Mouse (Mus musculus) midbrain, embryonic 16.5 days (tissue): ENCODE results near the gene Zfyve26. TPM values are rescaled to one million over a fixed set of nuclear protein-coding genes. Genes with fewer than 3 reads are reported as not detected.
A peak's percentile ranks its signal among the peaks of the same experiment; 100 is the strongest.

Source experiments
- ATAC-seq: fragments of 200-750 bp; cut with Nextera tagmentation; 2 replicates; pipeline ENCODE4 v1.8.0; 2017; ENCODE audit warnings: moderate TSS enrichment
- H3K27ac ChIP-seq: fragments of 300-500 bp; sonication (generic); 2 replicates; pipeline ENCODE4 v1.5.1; 2014; ENCODE audit warnings: mild to moderate bottlenecking, low read length, mixed read lengths
- H3K27me3 ChIP-seq: fragments of 300-500 bp; sonication (generic); 2 replicates; pipeline ENCODE4 v1.6.1; 2014; ENCODE audit warnings: low read depth, low read length, mixed read lengths; ENCODE audit not compliant: control insufficient read depth, insufficient read depth
- H3K36me3 ChIP-seq: fragments of 300-500 bp; sonication (generic); 2 replicates; pipeline ENCODE4 v1.6.1; 2014; ENCODE audit warnings: mild to moderate bottlenecking, low read length, moderate library complexity, mixed read lengths; ENCODE audit not compliant: control insufficient read depth, insufficient read depth
- H3K4me1 ChIP-seq: fragments of 300-500 bp; sonication (generic); 2 replicates; pipeline ENCODE4 v1.6.1; 2014; ENCODE audit warnings: mild to moderate bottlenecking, low read length, mixed read lengths; ENCODE audit not compliant: control insufficient read depth, insufficient read depth
- H3K4me2 ChIP-seq: fragments of 300-500 bp; sonication (generic); 2 replicates; pipeline ENCODE4 v1.6.1; 2014; ENCODE audit warnings: mild to moderate bottlenecking, low read length, mixed read lengths
- H3K4me3 ChIP-seq: fragments of 300-500 bp; sonication (generic); 2 replicates; pipeline ENCODE4 v1.5.1; 2014; ENCODE audit warnings: low read depth, mild to moderate bottlenecking, low read length, moderate library complexity, mixed read lengths
- H3K9ac ChIP-seq: fragments of 300-500 bp; sonication (generic); 2 replicates; pipeline ENCODE4 v1.6.1; 2014; ENCODE audit warnings: low read depth, low read length, mixed read lengths
- H3K9me3 ChIP-seq: fragments of 300-500 bp; sonication (generic); replicated peaks from 2 replicates; pipeline ENCODE4 v1.6.1; 2014; ENCODE audit warnings: mild to moderate bottlenecking, low read length, mixed read lengths; ENCODE audit not compliant: control insufficient read depth, poor library complexity, severe bottlenecking
- WGBS: fragments of 180-500 bp; shearing (Covaris S2); extraction: QIAGEN DNeasy Blood & Tissue Kit; methylation state at CpG from one replicate; pipeline ENCODE4 v1.1.7; 2014; 5-methylcytosine and 5-hydroxymethylcytosine counted together
- polyA plus RNA-seq: library from polyadenylated mRNA; unstranded; fragments of >200 nt; fragmentation: Nextera tagmentation; extraction: Ambion mirVana; gene quantifications from 2 replicates; pipeline ENCODE4 v1.2.1, GENCODE M21; 2015

The Zfyve26 gene
- polyA plus RNA-seq, 1 experiment from 2014 or later = 7.0 TPM

DNA sequence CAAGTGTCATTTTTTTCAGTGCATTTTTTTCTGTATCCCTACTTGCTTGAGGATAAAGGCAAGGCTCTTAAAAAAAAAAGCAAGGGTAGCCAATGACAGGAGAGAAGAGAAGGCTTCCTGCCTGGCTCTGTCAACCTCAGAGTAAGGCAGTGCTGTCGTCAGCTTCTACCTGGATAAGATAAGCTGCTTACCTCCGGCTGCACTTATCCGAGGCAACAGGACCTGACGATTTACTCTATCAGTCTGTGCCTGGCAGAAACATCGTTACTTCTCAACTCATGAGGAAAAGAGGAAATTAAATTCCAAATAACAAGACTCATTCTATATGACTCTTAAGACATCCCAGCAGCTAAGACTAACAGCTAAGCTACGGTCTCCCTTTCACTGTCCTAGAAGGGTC is 53.2 kb downstream of the Zfyve26 start:
- H3K4me3 ChIP-seq = no peak overlapping the region
- no peak overlapping the region for H3K9ac ChIP-seq
- H3K27me3 ChIP-seq = no peaks in the 10 kb centered on the region
- H3K27ac ChIP-seq = no peak overlapping the region
- 95% methylated on average over 6 of the region's 6 CpGs for WGBS
- no peaks in the 10 kb centered on the region for H3K4me1 ChIP-seq
- no peaks in the 10 kb centered on the region for H3K9me3 ChIP-seq
- H3K36me3 ChIP-seq = peaks cover 56% of the 10 kb centered on the region
- ATAC-seq = no peak
- no peak overlapping the region for H3K4me2 ChIP-seq

DNA sequence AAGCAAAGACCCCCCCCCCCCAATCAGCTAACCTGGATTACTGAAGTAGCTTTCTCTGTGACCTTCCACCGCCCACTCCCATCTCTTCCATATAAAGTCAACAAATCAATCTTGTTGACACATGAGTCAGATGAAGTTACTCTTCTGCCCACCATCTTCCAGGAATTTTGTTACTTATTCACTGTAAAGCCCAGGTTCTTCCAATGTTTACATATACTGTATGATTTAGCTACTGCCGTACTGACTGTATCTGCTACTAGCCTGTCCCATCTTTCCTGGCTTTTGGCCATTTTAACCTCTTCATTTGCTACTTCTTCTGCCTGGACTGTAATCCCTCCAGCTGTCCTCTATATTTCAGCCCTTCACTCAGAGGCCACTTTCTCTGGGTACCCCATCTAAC is 54.1 kb downstream of the Zfyve26 start:
- H3K4me3 ChIP-seq = no peak overlapping the region
- H3K27ac ChIP-seq = no peak overlapping the region
- no peaks in the 10 kb centered on the region for H3K9me3 ChIP-seq
- H3K36me3 ChIP-seq = peaks cover 55% of the 10 kb centered on the region
- no peak overlapping the region for H3K9ac ChIP-seq
- 97% methylated on average over 2 of the region's 2 CpGs for WGBS
- H3K4me2 ChIP-seq = no peak overlapping the region
- no peak for ATAC-seq
- no peaks in the 10 kb centered on the region for H3K4me1 ChIP-seq
- no peaks in the 10 kb centered on the region for H3K27me3 ChIP-seq

GRCm38 (mm10) chr12:79235485-79236080 is 60.5 kb downstream of the Zfyve26 start:
- Histone ChIP-seq H3K36me3 (peaks cover 25% of the 10 kb centered on the region), H3K4me1 (no peaks in the 10 kb centered on the region), H3K27me3 (no peaks in the 10 kb centered on the region), H3K27ac (no peak overlapping the region), H3K4me2 (no peak overlapping the region), H3K4me3 (no peak overlapping the region), H3K9me3 (no peaks in the 10 kb centered on the region), H3K9ac (no peak overlapping the region)
- 79% methylated on average over 11 of the region's 11 CpGs for WGBS
- ATAC-seq = no peak

DNA sequence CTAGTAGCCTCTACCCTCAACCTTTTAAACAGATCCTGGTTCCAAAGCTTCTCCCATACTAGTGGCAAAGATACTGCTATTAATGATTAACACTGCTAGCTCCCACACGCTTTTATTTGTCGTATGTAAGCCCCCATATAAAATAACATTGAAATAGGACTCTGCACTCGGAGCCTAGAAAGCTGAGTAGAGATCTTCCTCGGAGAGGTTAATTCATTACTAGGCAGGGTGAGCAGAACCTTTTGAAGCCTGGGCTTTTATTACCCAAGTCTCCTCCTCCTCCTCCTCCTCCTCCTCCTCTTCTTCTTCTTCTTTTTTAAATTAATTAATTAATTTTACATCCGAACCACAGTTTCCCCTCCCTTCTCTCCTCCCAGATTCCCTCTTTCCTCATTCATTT is 78.6 kb downstream of the Zfyve26 start:
- H3K4me1 ChIP-seq = no peaks in the 10 kb centered on the region
- no peak overlapping the region for H3K4me3 ChIP-seq
- no peak overlapping the region for H3K4me2 ChIP-seq
- no peak overlapping the region for H3K27ac ChIP-seq
- no peak overlapping the region for H3K9ac ChIP-seq
- H3K27me3 ChIP-seq = no peaks in the 10 kb centered on the region
- no peak for ATAC-seq
- no peaks in the 10 kb centered on the region for H3K36me3 ChIP-seq
- WGBS = 70% methylated on average over 5 of the region's 5 CpGs
- no peaks in the 10 kb centered on the region for H3K9me3 ChIP-seq

- H3K27me3 ChIP-seq = no peaks in the 10 kb centered on the region
- 91% methylated on average over 8 of the region's 8 CpGs for WGBS
Measured at GRCm38 (mm10) chr12:79211447-79211846, 84.7 kb downstream of the Zfyve26 start.

GRCm38 (mm10) chr12:79208703-79209464 is 87.2 kb downstream of the Zfyve26 start, which contains the start of gene Rdh12:
Rdh12 (plus strand) TSS chr12:79208914.
- ATAC-seq = peak; percentile 68; the same call in 1 of the 2 replicates
- H3K4me2 ChIP-seq = peak within 1 kb of the TSS; percentile 60
- peak within 1 kb of the TSS; percentile 45 for H3K4me3 ChIP-seq
- WGBS = 7% methylated on average over 13 of the region's 13 CpGs
- H3K9ac ChIP-seq = peak within 1 kb of the TSS; percentile 49
- H3K27me3 ChIP-seq = no peaks in the 10 kb centered on the region
- H3K27ac ChIP-seq = no peak within 1 kb of the TSS
- peaks cover 4% of the 10 kb centered on the region for H3K4me1 ChIP-seq
- no peaks in the 10 kb centered on the region for H3K36me3 ChIP-seq
- no peaks in the 10 kb centered on the region for H3K9me3 ChIP-seq

More at GRCm38 (mm10) chr12:79211447-79211846, 84.7 kb downstream of the Zfyve26 start:
- H3K4me2 ChIP-seq = no peak overlapping the region
- no peak for ATAC-seq
- H3K9ac ChIP-seq = no peak overlapping the region
- no peaks in the 10 kb centered on the region for H3K36me3 ChIP-seq
- no peaks in the 10 kb centered on the region for H3K9me3 ChIP-seq
- no peak overlapping the region for H3K27ac ChIP-seq
- H3K4me3 ChIP-seq = no peak overlapping the region
- H3K4me1 ChIP-seq = peaks cover 4% of the 10 kb centered on the region

DNA sequence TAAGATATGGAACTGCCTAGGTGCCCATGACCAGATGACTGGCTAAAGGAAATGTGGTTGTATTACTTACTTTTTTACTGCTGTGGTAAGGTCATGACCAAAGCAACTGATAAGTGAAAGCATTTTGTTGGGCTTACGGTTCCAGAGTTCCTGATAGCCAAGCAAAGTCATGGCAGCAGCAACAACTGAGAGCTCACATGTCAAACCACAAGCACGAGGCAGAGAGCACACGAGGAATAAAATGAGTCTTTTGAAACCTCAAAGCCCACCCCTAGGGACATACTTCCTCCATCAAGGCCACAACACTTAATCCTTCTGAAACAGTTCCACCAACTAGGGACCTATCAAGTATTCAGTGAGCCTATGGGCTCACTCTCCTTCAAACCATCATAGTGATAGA is 94.2 kb downstream of the Zfyve26 start:
- H3K4me3 ChIP-seq = no peak overlapping the region
- H3K9ac ChIP-seq = no peak overlapping the region
- no peaks in the 10 kb centered on the region for H3K27me3 ChIP-seq
- WGBS = 79% methylated on average over 3 of the region's 3 CpGs
- H3K4me1 ChIP-seq = no peaks in the 10 kb centered on the region
- no peaks in the 10 kb centered on the region for H3K36me3 ChIP-seq
- no peak overlapping the region for H3K27ac ChIP-seq
- H3K9me3 ChIP-seq = no peaks in the 10 kb centered on the region
- ATAC-seq = no peak
- no peak overlapping the region for H3K4me2 ChIP-seq

- Histone ChIP-seq H3K4me1 (0 out of 2 replicates have a peak, but pooled peaks cover under 1% of the 10 kb centered on the region), H3K36me3 (no peaks in the 10 kb centered on the region), H3K9me3 (no peaks in the 10 kb centered on the region), H3K9ac (no peak overlapping the region), H3K4me2 (no peak overlapping the region), H3K27me3 (no peaks in the 10 kb centered on the region), H3K4me3 (no peak overlapping the region), H3K27ac (no peak overlapping the region)
- ATAC-seq = no peak
- WGBS = 90% methylated on average over 5 of the region's 5 CpGs
Measured at GRCm38 (mm10) chr12:79197105-79197504, 99.0 kb downstream of the Zfyve26 start.

GRCm38 (mm10) chr12:79193441-79193840 is 102.7 kb downstream of the Zfyve26 start:
- Histone ChIP-seq H3K27me3 (no peaks in the 10 kb centered on the region), H3K27ac (no peak overlapping the region), H3K4me3 (no peak overlapping the region), H3K4me2 (no peak overlapping the region), H3K9me3 (no peaks in the 10 kb centered on the region), H3K9ac (no peak overlapping the region), H3K36me3 (no peaks in the 10 kb centered on the region; the same call in 1 of the 2 replicates), H3K4me1 (peaks cover 25% of the 10 kb centered on the region)
- ATAC-seq = no peak
- 2% methylated on average over 3 of the region's 3 CpGs for WGBS
